Mouse (Mus musculus): ENCODE data around the gene Ehd2. TPM values are rescaled to one million over a fixed set of nuclear protein-coding genes. Genes with fewer than 3 reads are reported as not detected.
"Not testable (repeated sequence)": the region's sequence is repeated elsewhere in the genome, so short reads cannot be mapped to it uniquely, and the experiment has no call there.

Gene Ehd2
- total and polyA plus RNA-seq, 2 experiments from 2014 or later: 4.4 to 9.5 TPM

- H3K36me3 ChIP-seq (ENCODE audit: insufficient read depth, low read length): peaks cover 10% of the 10 kb centered on the region; the same call in 1 of the 2 replicates
- no peaks in the 10 kb centered on the region for H3K9me3 ChIP-seq (ENCODE audit: low read length)
- no peak for TF ChIP-seq CTCF (IDR thresholded peaks at IDR 0.05; ENCODE audit: low read depth)
- H3K4me1 ChIP-seq (ENCODE audit: insufficient read depth, low read length): peaks cover 14% of the 10 kb centered on the region
- H3K9ac ChIP-seq (replicated peaks; ENCODE audit: low read length): peak overlapping the region; percentile 84
- peak; percentile 69 for DNase-seq (ENCODE audit: low spot score)
- ATAC-seq: peak; percentile 34
- H3K4me3 ChIP-seq (ENCODE audit: low read length): peak overlapping the region; percentile 80
- H3K27ac ChIP-seq: peak overlapping the region; percentile 90
- 1% methylated on average over 10 of the region's 10 CpGs for WGBS
- H3K27me3 ChIP-seq (ENCODE audit: insufficient read depth, low read length): no peaks in the 10 kb centered on the region
- H3K4me2 ChIP-seq (ENCODE audit: low read depth, low read length): peak overlapping the region; percentile 86
Measured at GRCm38 (mm10) chr7:15921796-15922195, 45.6 kb downstream of the Ehd2 start.

GRCm38 (mm10) chr7:15920645-15921190, 46.6 kb downstream of the Ehd2 start:
- H3K36me3 ChIP-seq (ENCODE audit: insufficient read depth, low read length): peaks cover 10% of the 10 kb centered on the region; the same call in 1 of the 2 replicates
- WGBS: 77% methylated on average over 6 of the region's 6 CpGs
- H3K9ac ChIP-seq (replicated peaks; ENCODE audit: low read length): peak overlapping the region; percentile 84
- no peaks in the 10 kb centered on the region for H3K9me3 ChIP-seq (ENCODE audit: low read length)
- peak overlapping the region; percentile 86 for H3K4me2 ChIP-seq (ENCODE audit: low read depth, low read length)
- peaks cover 14% of the 10 kb centered on the region for H3K4me1 ChIP-seq (ENCODE audit: insufficient read depth, low read length)
- TF ChIP-seq CTCF (IDR thresholded peaks at IDR 0.05; ENCODE audit: low read depth): no peak
- DNase-seq (ENCODE audit: low spot score) (no peak), ATAC-seq (no peak)
- H3K4me3 ChIP-seq (ENCODE audit: low read length): peak overlapping the region; percentile 80
- H3K27me3 ChIP-seq (ENCODE audit: insufficient read depth, low read length): no peaks in the 10 kb centered on the region
- peak overlapping the region; percentile 26 for H3K27ac ChIP-seq

- peaks cover 10% of the 10 kb centered on the region; the same call in 1 of the 2 replicates for H3K36me3 ChIP-seq (ENCODE audit: insufficient read depth, low read length)
- no peak overlapping the region for H3K9ac ChIP-seq (replicated peaks; ENCODE audit: low read length)
- peak overlapping the region; percentile 86 for H3K4me2 ChIP-seq (ENCODE audit: low read depth, low read length)
- WGBS: 94% methylated on average over 9 of the region's 9 CpGs
- H3K27me3 ChIP-seq (ENCODE audit: insufficient read depth, low read length): no peaks in the 10 kb centered on the region
- DNase-seq (ENCODE audit: low spot score) (no peak), ATAC-seq (no peak)
- no peak overlapping the region for H3K4me3 ChIP-seq (ENCODE audit: low read length)
- H3K9me3 ChIP-seq (ENCODE audit: low read length): no peaks in the 10 kb centered on the region
- H3K27ac ChIP-seq: 0 out of 2 replicates have a peak overlapping the region, but pooled peaks have one; percentile 26
- H3K4me1 ChIP-seq (ENCODE audit: insufficient read depth, low read length): peaks cover 14% of the 10 kb centered on the region
- TF ChIP-seq CTCF (IDR thresholded peaks at IDR 0.05; ENCODE audit: low read depth): no peak
Measured at GRCm38 (mm10) chr7:15919947-15920346, 47.4 kb downstream of the Ehd2 start.

GRCm38 (mm10) chr7:15918371-15918770, 49.0 kb downstream of the Ehd2 start:
- no peak overlapping the region for H3K9ac ChIP-seq (replicated peaks; ENCODE audit: low read length)
- no peak for ATAC-seq
- no peak for TF ChIP-seq CTCF (IDR thresholded peaks at IDR 0.05; ENCODE audit: low read depth)
- DNase-seq (ENCODE audit: low spot score): no peak
- no peaks in the 10 kb centered on the region for H3K9me3 ChIP-seq (ENCODE audit: low read length)
- no peak overlapping the region for H3K27ac ChIP-seq
- no peak overlapping the region for H3K4me2 ChIP-seq (ENCODE audit: low read depth, low read length)
- no peaks in the 10 kb centered on the region for H3K27me3 ChIP-seq (ENCODE audit: insufficient read depth, low read length)
- H3K4me1 ChIP-seq (ENCODE audit: insufficient read depth, low read length): peaks cover 14% of the 10 kb centered on the region
- H3K4me3 ChIP-seq (ENCODE audit: low read length): no peak overlapping the region
- H3K36me3 ChIP-seq (ENCODE audit: insufficient read depth, low read length): peaks cover 10% of the 10 kb centered on the region; the same call in 1 of the 2 replicates

- WGBS: 84% methylated on average over 4 of the region's 4 CpGs
- DNase-seq (ENCODE audit: low spot score) (no peak), ATAC-seq (no peak)
- no peak for TF ChIP-seq CTCF (IDR thresholded peaks at IDR 0.05; ENCODE audit: low read depth)
- Histone ChIP-seq H3K36me3 (ENCODE audit: insufficient read depth, low read length) (peaks cover 10% of the 10 kb centered on the region; the same call in 1 of the 2 replicates), H3K27me3 (ENCODE audit: insufficient read depth, low read length) (no peaks in the 10 kb centered on the region), H3K4me3 (ENCODE audit: low read length) (no peak overlapping the region), H3K9ac (replicated peaks; ENCODE audit: low read length) (no peak overlapping the region), H3K9me3 (ENCODE audit: low read length) (no peaks in the 10 kb centered on the region), H3K4me2 (ENCODE audit: low read depth, low read length) (no peak overlapping the region), H3K27ac (no peak overlapping the region), H3K4me1 (ENCODE audit: insufficient read depth, low read length) (peaks cover 14% of the 10 kb centered on the region)
Measured at GRCm38 (mm10) chr7:15916996-15917395, 50.4 kb downstream of the Ehd2 start.

GRCm38 (mm10) chr7:15916134-15916723, 51.1 kb downstream of the Ehd2 start:
- no peaks in the 10 kb centered on the region for H3K27me3 ChIP-seq (ENCODE audit: insufficient read depth, low read length)
- H3K4me3 ChIP-seq (ENCODE audit: low read length): no peak overlapping the region
- ATAC-seq (no peak), DNase-seq (ENCODE audit: low spot score) (no peak)
- no peak for TF ChIP-seq CTCF (IDR thresholded peaks at IDR 0.05; ENCODE audit: low read depth)
- no peaks in the 10 kb centered on the region for H3K9me3 ChIP-seq (ENCODE audit: low read length)
- H3K9ac ChIP-seq (replicated peaks; ENCODE audit: low read length): no peak overlapping the region
- 84% methylated on average over 3 of the region's 3 CpGs for WGBS
- peaks cover 13% of the 10 kb centered on the region for H3K4me1 ChIP-seq (ENCODE audit: insufficient read depth, low read length)
- H3K27ac ChIP-seq: no peak overlapping the region
- H3K36me3 ChIP-seq (ENCODE audit: insufficient read depth, low read length): peaks cover 10% of the 10 kb centered on the region; the same call in 1 of the 2 replicates
- H3K4me2 ChIP-seq (ENCODE audit: low read depth, low read length): no peak overlapping the region

GRCm38 (mm10) chr7:15915695-15916094, 51.7 kb downstream of the Ehd2 start:
- ATAC-seq; H3K27ac ChIP-seq; H3K9ac ChIP-seq (replicated peaks; ENCODE audit: low read length); H3K4me2 ChIP-seq (ENCODE audit: low read depth, low read length); H3K27me3 ChIP-seq (ENCODE audit: insufficient read depth, low read length); H3K9me3 ChIP-seq (ENCODE audit: low read length); DNase-seq (ENCODE audit: low spot score); H3K4me1 ChIP-seq (ENCODE audit: insufficient read depth, low read length); H3K4me3 ChIP-seq (ENCODE audit: low read length): not testable (repeated sequence)
- peaks cover 10% of the 10 kb centered on the region; the same call in 1 of the 2 replicates for H3K36me3 ChIP-seq (ENCODE audit: insufficient read depth, low read length)
- 95% methylated on average over 4 of the region's 4 CpGs for WGBS
